Mouse (Mus musculus) forebrain, embryonic 13.5 days (tissue): Measurements from ENCODE around the gene Tjap1. TPM values are rescaled to one million over a fixed set of nuclear protein-coding genes. Genes with fewer than 3 reads are reported as not detected.

Source experiments
- ATAC-seq: fragments of 200-750 bp; cut with Nextera tagmentation; 2 replicates; pipeline ENCODE4 v1.8.0; 2017
- H3K27ac ChIP-seq: fragments of 300-500 bp; sonication (generic); 2 replicates; pipeline ENCODE4 v1.5.1; 2015; ENCODE audit warnings: inconsistent platforms, mild to moderate bottlenecking, moderate library complexity
- H3K27me3 ChIP-seq: fragments of 300-500 bp; sonication (generic); 2 replicates; pipeline ENCODE4 v1.6.1; 2015; ENCODE audit warnings: mild to moderate bottlenecking, inconsistent platforms
- H3K36me3 ChIP-seq: fragments of 300-500 bp; sonication (generic); 2 replicates; pipeline ENCODE4 v1.6.1; 2015; ENCODE audit warnings: mild to moderate bottlenecking, inconsistent platforms; ENCODE audit not compliant: poor library complexity, severe bottlenecking
- H3K4me1 ChIP-seq: fragments of 300-500 bp; sonication (generic); 2 replicates; pipeline ENCODE4 v1.6.1; 2015; ENCODE audit warnings: inconsistent platforms
- H3K4me2 ChIP-seq: fragments of 300-500 bp; sonication (generic); 2 replicates; pipeline ENCODE4 v1.6.1; 2015; ENCODE audit warnings: inconsistent platforms, mild to moderate bottlenecking, moderate library complexity
- H3K4me3 ChIP-seq: fragments of 300-500 bp; sonication (generic); 2 replicates; pipeline ENCODE4 v1.5.1; 2015; ENCODE audit warnings: mild to moderate bottlenecking, inconsistent platforms
- H3K9ac ChIP-seq: fragments of 300-500 bp; sonication (generic); 2 replicates; pipeline ENCODE4 v1.6.1; 2015; ENCODE audit warnings: mild to moderate bottlenecking, inconsistent platforms
- H3K9me3 ChIP-seq: fragments of 300-500 bp; sonication (generic); replicated peaks from 2 replicates; pipeline ENCODE4 v1.6.1; 2016; ENCODE audit warnings: inconsistent platforms
- WGBS: fragments of 180-500 bp; shearing (Covaris S2); methylation state at CpG from one replicate; pipeline ENCODE4 v1.1.7; 2015; 5-methylcytosine and 5-hydroxymethylcytosine counted together
- polyA plus RNA-seq: library from polyadenylated mRNA; unstranded; fragments of >200 nt; fragmentation: Nextera tagmentation; extraction: Ambion mirVana; gene quantifications from 2 replicates; pipeline ENCODE4 v1.2.1, GENCODE M21; 2015

The Tjap1 gene
- polyA plus RNA-seq, 1 experiment from 2014 or later: 36.9 TPM

GRCm38 (mm10) chr17:46304184-46304583, 21.4 kb upstream of the Tjap1 start:
- WGBS: 89% methylated on average over 9 of the region's 9 CpGs
- peaks cover 20% of the 10 kb centered on the region for H3K36me3 ChIP-seq
- H3K4me2 ChIP-seq: no peak overlapping the region

GRCm38 (mm10) chr17:46301892-46302291, 19.1 kb upstream of the Tjap1 start:
- Histone ChIP-seq H3K4me3 (no peak overlapping the region), H3K9me3 (no peaks in the 10 kb centered on the region), H3K9ac (no peak overlapping the region), H3K4me1 (peaks cover 20% of the 10 kb centered on the region), H3K27ac (no peak overlapping the region), H3K27me3 (peaks cover 42% of the 10 kb centered on the region), H3K36me3 (peaks cover 20% of the 10 kb centered on the region), H3K4me2 (no peak overlapping the region)
- ATAC-seq: no peak
- 78% methylated on average over 12 of the region's 12 CpGs for WGBS

More at GRCm38 (mm10) chr17:46304184-46304583, 21.4 kb upstream of the Tjap1 start:
- ATAC-seq: no peak
- Histone ChIP-seq H3K4me1 (no peaks in the 10 kb centered on the region), H3K9me3 (no peaks in the 10 kb centered on the region), H3K4me3 (no peak overlapping the region), H3K27ac (no peak overlapping the region), H3K9ac (no peak overlapping the region), H3K27me3 (peaks cover 21% of the 10 kb centered on the region)

GRCm38 (mm10) chr17:46298220-46298913, 15.5 kb upstream of the Tjap1 start:
- Histone ChIP-seq H3K27me3 (peaks cover 71% of the 10 kb centered on the region), H3K9ac (peak overlapping the region; percentile 71), H3K4me3 (peak overlapping the region; percentile 66), H3K4me2 (peak overlapping the region; percentile 99), H3K4me1 (peaks cover 20% of the 10 kb centered on the region), H3K36me3 (peaks cover 4% of the 10 kb centered on the region; the same call in 1 of the 2 replicates), H3K27ac (peak overlapping the region; percentile 16; the same call in 1 of the 2 replicates), H3K9me3 (no peaks in the 10 kb centered on the region)
- WGBS: under 1% methylated on average over 44 of the region's 48 CpGs
- ATAC-seq: peak; percentile 86

GRCm38 (mm10) chr17:46297364-46298219, 14.8 kb upstream of the Tjap1 start, which contains the start of gene Dlk2:
TSS of gene Dlk2 (plus strand) at chr17:46297421.
- H3K36me3 ChIP-seq: peaks cover 4% of the 10 kb centered on the region; the same call in 1 of the 2 replicates
- H3K27ac ChIP-seq: peak within 1 kb of the TSS; percentile 4; the same call in 1 of the 2 replicates
- no peaks in the 10 kb centered on the region for H3K9me3 ChIP-seq
- H3K27me3 ChIP-seq: peaks cover 76% of the 10 kb centered on the region
- peaks cover 20% of the 10 kb centered on the region for H3K4me1 ChIP-seq
- ATAC-seq: peak; percentile 56
- H3K4me2 ChIP-seq: peak within 1 kb of the TSS; percentile 99
- peak within 1 kb of the TSS; percentile 71 for H3K9ac ChIP-seq
- H3K4me3 ChIP-seq: peak within 1 kb of the TSS; percentile 66
- under 1% methylated on average over 56 of the region's 86 CpGs for WGBS

GRCm38 (mm10) chr17:46297028-46297363, 14.2 kb upstream of the Tjap1 start:
- H3K27ac ChIP-seq: 0 out of 2 replicates have a peak overlapping the region, but pooled peaks have one; percentile 4
- ATAC-seq: 0 out of 2 replicates have a peak, but pooled peaks have one; percentile 2
- H3K4me1 ChIP-seq: peaks cover 20% of the 10 kb centered on the region

GRCm38 (mm10) chr17:46296601-46297000, 13.8 kb upstream of the Tjap1 start:
- no peaks in the 10 kb centered on the region for H3K36me3 ChIP-seq
- WGBS: 48% methylated on average over 6 of the region's 6 CpGs
- peak overlapping the region; percentile 99; the same call in 1 of the 2 replicates for H3K4me2 ChIP-seq
- H3K9ac ChIP-seq: no peak overlapping the region
- peaks cover 20% of the 10 kb centered on the region for H3K4me1 ChIP-seq
- H3K27ac ChIP-seq: no peak overlapping the region
- peaks cover 78% of the 10 kb centered on the region for H3K27me3 ChIP-seq
- no peak for ATAC-seq
- H3K4me3 ChIP-seq: no peak overlapping the region
- H3K9me3 ChIP-seq: no peaks in the 10 kb centered on the region

More at GRCm38 (mm10) chr17:46297028-46297363, 14.2 kb upstream of the Tjap1 start:
- Histone ChIP-seq H3K9ac (peak overlapping the region; percentile 71), H3K27me3 (peaks cover 76% of the 10 kb centered on the region), H3K36me3 (no peaks in the 10 kb centered on the region), H3K4me3 (peak overlapping the region; percentile 66), H3K4me2 (peak overlapping the region; percentile 99), H3K9me3 (no peaks in the 10 kb centered on the region)
- 13% methylated on average over 6 of the region's 6 CpGs for WGBS

GRCm38 (mm10) chr17:46287678-46288095, 4.9 kb upstream of the Tjap1 start:
- H3K9me3 ChIP-seq: no peaks in the 10 kb centered on the region
- 0 out of 2 replicates have a peak overlapping the region, but pooled peaks have one; percentile 6 for H3K9ac ChIP-seq
- 53% methylated on average over 5 of the region's 11 CpGs for WGBS
- peaks cover 11% of the 10 kb centered on the region for H3K4me1 ChIP-seq
- no peak for ATAC-seq
- H3K27me3 ChIP-seq: 0 out of 2 replicates have a peak, but pooled peaks cover 12% of the 10 kb centered on the region
- H3K27ac ChIP-seq: no peak overlapping the region
- H3K4me2 ChIP-seq: no peak overlapping the region
- H3K4me3 ChIP-seq: no peak overlapping the region
- H3K36me3 ChIP-seq: no peaks in the 10 kb centered on the region

- no peak for ATAC-seq
- Histone ChIP-seq H3K9ac (no peak overlapping the region), H3K4me3 (no peak overlapping the region), H3K27ac (no peak overlapping the region), H3K36me3 (no peaks in the 10 kb centered on the region), H3K4me2 (no peak overlapping the region), H3K27me3 (0 out of 2 replicates have a peak, but pooled peaks cover 6% of the 10 kb centered on the region), H3K4me1 (peaks cover 25% of the 10 kb centered on the region), H3K9me3 (no peaks in the 10 kb centered on the region)
- WGBS: 77% methylated on average over 6 of the region's 6 CpGs
Measured at GRCm38 (mm10) chr17:46285407-46285806, 2.6 kb upstream of the Tjap1 start.

GRCm38 (mm10) chr17:46284653-46285052, 1.8 kb upstream of the Tjap1 start:
- Histone ChIP-seq H3K27ac (no peak overlapping the region), H3K4me3 (no peak overlapping the region), H3K27me3 (0 out of 2 replicates have a peak, but pooled peaks cover 4% of the 10 kb centered on the region), H3K36me3 (peaks cover 7% of the 10 kb centered on the region; the same call in 1 of the 2 replicates), H3K9me3 (no peaks in the 10 kb centered on the region), H3K4me1 (peaks cover 25% of the 10 kb centered on the region), H3K9ac (0 out of 2 replicates have a peak overlapping the region, but pooled peaks have one; percentile 16), H3K4me2 (no peak overlapping the region)
- 63% methylated on average over 7 of the region's 7 CpGs for WGBS
- no peak for ATAC-seq

GRCm38 (mm10) chr17:46283911-46284310, 1.1 kb upstream of the Tjap1 start:
- 86% methylated on average over 8 of the region's 8 CpGs for WGBS
- H3K9ac ChIP-seq: no peak overlapping the region
- H3K27me3 ChIP-seq: no peaks in the 10 kb centered on the region
- ATAC-seq: no peak
- H3K4me1 ChIP-seq: peaks cover 25% of the 10 kb centered on the region
- no peak overlapping the region for H3K4me3 ChIP-seq
- H3K27ac ChIP-seq: no peak overlapping the region
- no peak overlapping the region for H3K4me2 ChIP-seq
- H3K9me3 ChIP-seq: no peaks in the 10 kb centered on the region
- H3K36me3 ChIP-seq: peaks cover 13% of the 10 kb centered on the region; the same call in 1 of the 2 replicates

GRCm38 (mm10) chr17:46283140-46283539, 314 bp upstream of the Tjap1 start:
- Histone ChIP-seq H3K36me3 (peaks cover 21% of the 10 kb centered on the region; the same call in 1 of the 2 replicates), H3K4me3 (peak overlapping the region; percentile 75), H3K27me3 (no peaks in the 10 kb centered on the region), H3K9ac (no peak overlapping the region; the same call in 1 of the 2 replicates), H3K4me1 (peaks cover 25% of the 10 kb centered on the region), H3K27ac (no peak overlapping the region), H3K9me3 (no peaks in the 10 kb centered on the region), H3K4me2 (peak overlapping the region; percentile 99)
- no peak; the same call in 1 of the 2 replicates for ATAC-seq
- WGBS: 23% methylated on average over 9 of the region's 9 CpGs
